Mouse (Mus musculus) midbrain, embryonic 14.5 days (tissue): ENCODE results near the gene Wdr46. TPM values are rescaled to one million over a fixed set of nuclear protein-coding genes. Genes with fewer than 3 reads are reported as not detected.
A peak's percentile ranks its signal among the peaks of the same experiment; 100 is the strongest.

ENCODE experiments used
- ATAC-seq: fragments of 200-750 bp; cut with Nextera tagmentation; 2 replicates; pipeline ENCODE4 v1.8.0; 2017; ENCODE audit warnings: moderate number of reproducible peaks, moderate library complexity; ENCODE audit not compliant: low FRiP score, low TSS enrichment
- DNase-seq: peaks from one replicate; pipeline ENCODE4 v3.0.0-alpha.2; 2015
- H3K27ac ChIP-seq: fragments of 300-500 bp; sonication (generic); replicated peaks from 2 replicates; pipeline ENCODE4 v1.5.1; 2014; ENCODE audit warnings: mild to moderate bottlenecking, low read depth, low read length, moderate library complexity
- H3K27me3 ChIP-seq: fragments of 300-500 bp; sonication (generic); 2 replicates; pipeline ENCODE4 v1.6.1; 2014; ENCODE audit warnings: low read length, control low read depth, mixed read lengths; ENCODE audit not compliant: control insufficient read depth, insufficient read depth
- H3K36me3 ChIP-seq: fragments of 300-500 bp; sonication (generic); 2 replicates; pipeline ENCODE4 v1.6.1; 2014; ENCODE audit warnings: low read length, control low read depth; ENCODE audit not compliant: control insufficient read depth, insufficient read depth
- H3K4me1 ChIP-seq: fragments of 300-500 bp; sonication (generic); 2 replicates; pipeline ENCODE4 v1.6.1; 2014; ENCODE audit warnings: mild to moderate bottlenecking, antibody characterized with exemption, low read length, control low read depth; ENCODE audit not compliant: control insufficient read depth, insufficient read depth
- H3K4me2 ChIP-seq: fragments of 300-500 bp; sonication (generic); 2 replicates; pipeline ENCODE4 v1.6.1; 2014; ENCODE audit warnings: mild to moderate bottlenecking, low read length, moderate library complexity
- H3K4me3 ChIP-seq: fragments of 300-500 bp; sonication (generic); replicated peaks from 2 replicates; pipeline ENCODE4 v1.5.1; 2014; ENCODE audit warnings: low read depth, low read length
- H3K9ac ChIP-seq: fragments of 300-500 bp; sonication (generic); replicated peaks from 2 replicates; pipeline ENCODE4 v1.6.1; 2014; ENCODE audit warnings: mild to moderate bottlenecking, low read length, moderate library complexity
- H3K9me3 ChIP-seq: fragments of 300-500 bp; sonication (generic); 2 replicates; pipeline ENCODE4 v1.6.1; 2016; ENCODE audit warnings: low read length, control low read depth, mixed read lengths; ENCODE audit not compliant: control insufficient read depth
- WGBS: fragments of 180-500 bp; shearing (Covaris S2); extraction: QIAGEN DNeasy Blood & Tissue Kit; methylation state at CpG from one replicate; pipeline ENCODE4 v1.1.7; 2014; 5-methylcytosine and 5-hydroxymethylcytosine counted together
- polyA plus RNA-seq: library from polyadenylated mRNA; unstranded; fragments of >200 nt; fragmentation: Nextera tagmentation; extraction: Ambion mirVana; gene quantifications from 2 replicates; pipeline ENCODE4 v1.2.1, GENCODE M21; 2014

Gene Wdr46
- polyA plus RNA-seq, 1 experiment from 2014 or later: 15.5 TPM

DNA sequence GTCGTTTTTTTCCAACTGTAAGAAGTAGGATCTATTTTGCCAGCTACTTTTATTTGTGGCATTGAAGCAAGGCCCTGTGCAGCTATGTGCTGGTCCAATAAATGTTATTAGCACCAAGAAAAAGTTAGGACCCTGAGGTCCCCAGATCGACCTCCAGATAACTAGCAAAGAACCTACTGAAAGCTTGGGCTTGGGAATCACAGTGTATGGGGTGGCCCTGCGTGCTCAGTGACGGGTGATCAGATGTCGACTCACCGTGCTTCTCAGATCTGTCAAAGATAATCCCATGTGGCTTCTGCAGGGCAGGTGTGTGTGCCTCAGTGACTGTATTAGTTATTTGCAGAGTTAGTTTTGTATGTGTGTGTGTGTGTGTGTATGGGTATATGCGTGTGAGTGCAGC is 19.1 kb upstream of the Wdr46 start:
- Histone ChIP-seq H3K9me3 (no peaks in the 10 kb centered on the region), H3K4me1 (peaks cover 26% of the 10 kb centered on the region), H3K27me3 (no peaks in the 10 kb centered on the region), H3K9ac (no peak overlapping the region), H3K4me2 (no peak overlapping the region), H3K4me3 (no peak overlapping the region), H3K36me3 (peaks cover 20% of the 10 kb centered on the region), H3K27ac (no peak overlapping the region)
- ATAC-seq (no peak), DNase-seq (no peak)
- WGBS: 90% methylated on average over 7 of the region's 7 CpGs

GRCm38 (mm10) chr17:33924577-33925283 is 15.7 kb upstream of the Wdr46 start:
- Histone ChIP-seq H3K4me1 (peaks cover 14% of the 10 kb centered on the region), H3K9me3 (no peaks in the 10 kb centered on the region), H3K9ac (no peak overlapping the region), H3K36me3 (peaks cover 16% of the 10 kb centered on the region), H3K27ac (no peak overlapping the region), H3K4me3 (no peak overlapping the region), H3K27me3 (no peaks in the 10 kb centered on the region), H3K4me2 (no peak overlapping the region)
- no peak for DNase-seq
- no peak for ATAC-seq
- WGBS: 87% methylated on average over 10 of the region's 10 CpGs

- Histone ChIP-seq H3K9me3 (no peaks in the 10 kb centered on the region), H3K4me2 (no peak overlapping the region), H3K9ac (no peak overlapping the region), H3K36me3 (peaks cover 16% of the 10 kb centered on the region), H3K27ac (no peak overlapping the region), H3K4me1 (peaks cover 7% of the 10 kb centered on the region; the same call in 1 of the 2 replicates), H3K27me3 (no peaks in the 10 kb centered on the region), H3K4me3 (no peak overlapping the region)
- DNase-seq: no peak
- no peak for ATAC-seq
- WGBS: 84% methylated on average over 20 of the region's 21 CpGs
These were observed 14.9 kb upstream of the Wdr46 start for GRCm38 (mm10) chr17:33925406-33926116.

DNA sequence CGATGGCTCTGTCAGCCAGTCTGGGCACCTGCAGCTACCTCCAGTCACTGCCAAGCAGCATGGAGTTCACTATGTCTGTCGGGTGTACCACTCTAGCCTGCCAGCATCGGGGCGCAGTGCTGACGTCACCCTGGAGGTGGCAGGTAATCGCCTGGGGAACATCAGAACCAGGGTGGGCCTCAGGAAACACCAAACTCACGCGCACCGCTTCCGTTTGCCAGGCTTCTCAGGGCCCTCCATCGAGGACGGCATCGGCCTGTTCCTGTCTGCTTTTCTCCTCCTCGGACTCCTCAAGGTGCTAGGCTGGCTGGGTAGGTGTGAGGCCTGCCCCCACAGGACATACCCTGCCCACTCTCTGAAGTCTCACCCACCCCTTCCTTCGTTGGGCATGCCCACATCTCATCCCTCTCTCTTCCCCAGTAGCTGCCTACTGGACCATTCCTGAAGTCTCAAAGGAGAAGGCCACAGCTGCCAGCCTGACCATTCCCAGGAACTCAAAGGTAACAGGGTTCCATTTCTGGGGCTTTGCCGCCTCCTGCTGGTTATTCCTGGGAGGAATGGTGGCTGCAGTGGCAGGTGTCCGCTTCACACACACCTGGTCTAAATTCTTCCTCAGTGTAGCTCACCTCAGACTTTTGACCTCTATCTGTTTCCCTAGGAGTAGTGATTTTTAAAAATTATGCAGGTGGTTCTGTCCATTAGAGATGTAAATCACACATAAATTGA is 14.1 kb upstream of the Wdr46 start:
- no peak overlapping the region for H3K27ac ChIP-seq
- H3K4me3 ChIP-seq: no peak overlapping the region
- no peak overlapping the region for H3K4me2 ChIP-seq
- no peaks in the 10 kb centered on the region for H3K9me3 ChIP-seq
- H3K4me1 ChIP-seq: peaks cover 15% of the 10 kb centered on the region
- H3K9ac ChIP-seq: no peak overlapping the region
- DNase-seq (no peak), ATAC-seq (no peak)
- 77% methylated on average over 17 of the region's 17 CpGs for WGBS
- H3K36me3 ChIP-seq: peaks cover 16% of the 10 kb centered on the region
- H3K27me3 ChIP-seq: no peaks in the 10 kb centered on the region

DNA sequence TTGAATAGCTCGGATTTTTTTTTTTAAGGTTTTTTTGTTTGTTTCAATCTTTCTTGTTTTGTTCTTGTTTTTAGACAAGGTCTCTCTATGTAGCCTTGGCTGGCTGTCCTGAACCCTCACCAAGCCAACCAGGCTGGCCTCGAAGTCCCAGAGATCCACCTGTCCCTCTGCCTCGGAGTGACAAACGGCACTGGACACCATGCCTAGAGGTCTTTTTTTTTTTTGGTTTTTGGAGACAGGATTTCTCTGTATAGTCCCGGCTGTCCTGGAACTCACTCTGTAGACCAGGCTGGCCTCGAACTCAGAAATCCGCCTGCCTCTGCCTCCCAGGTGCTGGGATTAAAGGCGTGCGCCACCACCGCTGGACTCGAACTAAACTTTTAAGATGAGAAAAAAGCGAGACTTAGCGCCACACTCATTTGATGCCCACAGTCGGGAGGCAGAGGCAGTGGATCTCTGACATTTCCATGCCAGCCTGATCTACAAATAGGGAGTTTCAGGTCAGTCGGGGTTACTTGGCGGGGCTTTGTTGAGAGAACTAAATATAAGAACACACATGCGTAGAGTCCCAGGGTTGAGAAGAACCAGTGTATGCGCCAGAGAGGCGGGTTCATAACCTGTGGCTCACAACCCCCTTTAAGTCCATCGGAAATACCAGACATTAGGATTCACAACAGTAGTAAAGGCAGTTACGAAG is 12.1 kb upstream of the Wdr46 start:
- DNase-seq (no peak), ATAC-seq (no peak)
- Histone ChIP-seq H3K4me2 (peak overlapping the region; percentile 99), H3K9ac (peak overlapping the region; percentile 91), H3K36me3 (peaks cover 27% of the 10 kb centered on the region), H3K9me3 (no peaks in the 10 kb centered on the region), H3K4me3 (peak overlapping the region; percentile 79), H3K4me1 (peaks cover 16% of the 10 kb centered on the region), H3K27me3 (no peaks in the 10 kb centered on the region), H3K27ac (no peak overlapping the region)
- WGBS: 67% methylated on average over 21 of the region's 21 CpGs

- H3K27ac ChIP-seq: peak within 1 kb of the TSS; percentile 92
- under 1% methylated on average over 78 of the region's 80 CpGs for WGBS
- peak within 1 kb of the TSS; percentile 91 for H3K9ac ChIP-seq
- DNase-seq: peak; percentile 98
- ATAC-seq: peak; percentile 86
- peak within 1 kb of the TSS; percentile 79 for H3K4me3 ChIP-seq
- H3K27me3 ChIP-seq: no peaks in the 10 kb centered on the region
- no peaks in the 10 kb centered on the region for H3K9me3 ChIP-seq
- H3K4me1 ChIP-seq: peaks cover 16% of the 10 kb centered on the region
- H3K36me3 ChIP-seq: peaks cover 34% of the 10 kb centered on the region
- peak within 1 kb of the TSS; percentile 99 for H3K4me2 ChIP-seq
These were observed 10.8 kb upstream of the Wdr46 start, which contains the start of gene Rgl2 for GRCm38 (mm10) chr17:33929371-33930279. Gene Rgl2 (plus strand): TSS chr17:33929543.

DNA sequence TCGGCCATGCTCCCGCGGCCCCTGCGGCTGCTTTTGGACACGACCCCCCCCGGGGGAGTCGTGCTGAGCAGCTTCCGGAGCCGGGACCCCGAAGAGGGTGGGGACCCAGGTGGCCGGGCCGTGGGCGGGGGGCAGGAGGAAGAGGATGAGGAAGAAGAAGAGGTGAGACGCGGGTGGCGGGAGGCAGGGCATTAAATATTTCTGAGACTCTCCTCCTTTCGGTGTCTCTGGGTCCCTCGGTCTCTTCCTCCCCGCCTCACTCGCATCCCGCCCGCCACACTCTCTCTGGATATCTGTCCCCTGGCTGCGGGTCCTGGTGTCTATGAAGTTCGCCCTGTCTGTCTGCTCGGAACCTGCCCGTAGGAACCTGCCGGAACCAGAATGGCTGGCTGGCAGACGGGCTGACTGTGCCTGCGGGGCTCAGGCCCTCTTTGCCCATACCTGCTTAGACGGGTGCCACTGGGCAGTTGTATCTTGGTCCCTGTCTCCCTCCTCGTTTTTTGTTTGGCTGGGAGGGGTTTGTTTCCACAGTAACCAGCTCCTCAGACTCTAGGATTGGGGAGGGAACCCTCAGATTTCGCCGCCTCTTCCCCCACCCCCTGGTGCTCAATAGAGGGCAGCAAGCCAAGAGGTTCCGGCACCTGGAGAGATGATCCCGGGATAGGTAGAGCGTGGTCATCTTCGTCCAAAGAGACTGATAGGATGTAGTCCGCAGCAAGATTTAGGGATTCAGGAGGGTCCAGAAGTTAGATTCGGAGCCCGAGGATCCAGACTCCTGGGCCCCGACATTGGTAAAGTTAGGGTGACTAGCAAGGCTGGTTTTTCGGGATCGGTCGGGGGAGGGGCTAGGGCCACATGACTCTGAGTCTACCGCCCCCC is 9.9 kb upstream of the Wdr46 start:
- DNase-seq: peak; percentile 46
- ATAC-seq: peak; percentile 18

More for the DNA sequence above, 9.9 kb upstream of the Wdr46 start:
- H3K27ac ChIP-seq: peak overlapping the region; percentile 92
- no peaks in the 10 kb centered on the region for H3K9me3 ChIP-seq
- H3K4me2 ChIP-seq: peak overlapping the region; percentile 99
- peaks cover 16% of the 10 kb centered on the region for H3K4me1 ChIP-seq
- peaks cover 36% of the 10 kb centered on the region for H3K36me3 ChIP-seq
- no peaks in the 10 kb centered on the region for H3K27me3 ChIP-seq
- WGBS: under 1% methylated on average over 45 of the region's 45 CpGs
- peak overlapping the region; percentile 79 for H3K4me3 ChIP-seq
- H3K9ac ChIP-seq: peak overlapping the region; percentile 91
